Mouse (Mus musculus) olfactory bulb, adult 2 months (tissue): ENCODE results near the gene Zfp456.

ENCODE experiments used
- CTCF ChIP-seq: fragments of 200-500 bp; IDR thresholded peaks from 2 replicates; pipeline ENCODE4 v1.5.1; 2012; ENCODE audit warnings: low read depth, mild to moderate bottlenecking, low read length, moderate library complexity; ENCODE audit not compliant: insufficient read depth
- POLR2A ChIP-seq: fragments of 200-500 bp; IDR thresholded peaks from 2 replicates; pipeline ENCODE4 v1.6.1; 2012; ENCODE audit warnings: mild to moderate bottlenecking, low read depth, low read length, moderate library complexity; ENCODE audit not compliant: insufficient read depth

DNA sequence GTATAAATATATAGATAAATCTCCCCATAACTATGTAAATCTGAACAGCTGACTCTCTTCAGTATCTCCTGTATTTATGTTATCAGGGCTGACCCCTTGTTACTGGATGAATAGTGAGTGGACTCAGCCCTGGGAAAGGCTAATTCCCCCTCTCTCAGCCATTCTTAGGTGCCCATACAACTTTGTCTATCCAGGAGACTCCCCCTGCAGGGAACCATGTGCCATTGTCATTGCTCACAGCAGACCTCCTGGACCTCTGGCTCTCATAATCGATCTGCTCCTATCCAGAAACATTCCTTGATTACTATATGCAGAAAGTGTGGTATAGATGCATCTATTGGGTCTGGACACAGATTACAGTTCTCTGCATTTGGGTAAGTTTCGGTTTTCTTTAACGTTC lies 41.2 kb upstream of the Zfp456 start:
- TF ChIP-seq POLR2A (no peak), CTCF (no peak)
